Mouse (Mus musculus) G1E (cell line): ENCODE measurements around the gene Efna3.

Experiments
- CTCF ChIP-seq: IDR thresholded peaks from 2 replicates; pipeline ENCODE4 v1.5.1; 2012; ENCODE audit warnings: low read depth, low read length, inconsistent platforms, mixed read lengths
- GATA1 ChIP-seq: IDR thresholded peaks from 2 replicates; pipeline ENCODE4 v1.6.1; 2012; ENCODE audit warnings: borderline replicate concordance, low read length, inconsistent platforms, mixed read lengths
- GATA2 ChIP-seq: IDR thresholded peaks from 2 replicates; pipeline ENCODE4 v1.6.1; 2012; ENCODE audit warnings: low read depth, low read length, inconsistent platforms, borderline replicate concordance
- POLR2AphosphoS5 ChIP-seq: IDR thresholded peaks from 2 replicates; pipeline ENCODE4 v1.6.1; 2012; ENCODE audit warnings: low read depth, low read length, inconsistent platforms; ENCODE audit not compliant: insufficient replicate concordance
- TAL1 ChIP-seq: conservative IDR thresholded peaks from 2 replicates; pipeline ENCODE4 v1.6.1; 2012; ENCODE audit warnings: low read depth, low read length, inconsistent platforms, mixed read lengths

- TF ChIP-seq CTCF, result no peak
- TF ChIP-seq TAL1, result no peak
- TF ChIP-seq GATA1, result no peak
- TF ChIP-seq POLR2AphosphoS5, result no peak
- TF ChIP-seq GATA2, result no peak
Observed at GRCm38 (mm10) chr3:89276061-89276460, 46.7 kb downstream of the Efna3 start.
